Mouse (Mus musculus): ENCODE measurements around the gene Calml3. TPM values are rescaled to one million over a fixed set of nuclear protein-coding genes. Genes with fewer than 3 reads are reported as not detected.

Gene Calml3
- 5.3 TPM for polyA plus RNA-seq (2014; fragmentation: Illumina TruSeq; extraction: RNeasy Lipid Tissue Mini Kit (QIAGEN cat#74804); ENCODE audit: insufficient read depth, low read depth, low replicate concordance)

GRCm38 (mm10) chr13:3804186-3804585, at the start of gene Calml3:
Calml3 (minus strand) TSS chr13:3804316.

GRCm38 (mm10) chr13:3837312-3837807, 33.2 kb upstream of the Calml3 start, which contains the start of gene Calm4:
Calm4 (plus strand) TSS chr13:3837757.

Other genes starting within 250 kb of the Calml3 start
- gene Fam208b, start 193.2 kb downstream of the Calml3 start, polyA plus RNA-seq (2014; fragmentation: Illumina TruSeq; extraction: RNeasy Lipid Tissue Mini Kit (QIAGEN cat#74804); ENCODE audit: insufficient read depth, low read depth, low replicate concordance), result 5.2 TPM
- gene Asb13, start 170.3 kb downstream of the Calml3 start, polyA plus RNA-seq (2014; fragmentation: Illumina TruSeq; extraction: RNeasy Lipid Tissue Mini Kit (QIAGEN cat#74804); ENCODE audit: insufficient read depth, low read depth, low replicate concordance), result 8.0 TPM
- not detected for gene Calm4, start 33.4 kb upstream of the Calml3 start, polyA plus RNA-seq (2014; fragmentation: Illumina TruSeq; extraction: RNeasy Lipid Tissue Mini Kit (QIAGEN cat#74804); ENCODE audit: insufficient read depth, low read depth, low replicate concordance)
- not detected for gene Calm5, start 49.9 kb upstream of the Calml3 start, polyA plus RNA-seq (2014; fragmentation: Illumina TruSeq; extraction: RNeasy Lipid Tissue Mini Kit (QIAGEN cat#74804); ENCODE audit: insufficient read depth, low read depth, low replicate concordance)
- 54.8 TPM for gene Net1, start 113.9 kb upstream of the Calml3 start, polyA plus RNA-seq (2014; fragmentation: Illumina TruSeq; extraction: RNeasy Lipid Tissue Mini Kit (QIAGEN cat#74804); ENCODE audit: insufficient read depth, low read depth, low replicate concordance)
- gene Tubal3, start 114.0 kb upstream of the Calml3 start, polyA plus RNA-seq (2014; fragmentation: Illumina TruSeq; extraction: RNeasy Lipid Tissue Mini Kit (QIAGEN cat#74804); ENCODE audit: insufficient read depth, low read depth, low replicate concordance), result 0.07 TPM
- gene Ucn3, start 141.0 kb upstream of the Calml3 start, polyA plus RNA-seq (2014; fragmentation: Illumina TruSeq; extraction: RNeasy Lipid Tissue Mini Kit (QIAGEN cat#74804); ENCODE audit: insufficient read depth, low read depth, low replicate concordance), result not detected
- 52.3 TPM for gene Akr1c14, start 244.7 kb upstream of the Calml3 start, polyA plus RNA-seq (2014; fragmentation: Illumina TruSeq; extraction: RNeasy Lipid Tissue Mini Kit (QIAGEN cat#74804); ENCODE audit: insufficient read depth, low read depth, low replicate concordance)

Data from lung, adult 10 weeks (tissue).